Mouse (Mus musculus) kidney, adult 11 months (tissue): ENCODE measurements at regions not wholly inside any gene's neighbourhood (a gene's known extent, or its start where the extent isn't known, plus 50 kb on each side); places are given as distances from the start of the nearest gene placed in this dataset.
"Not testable (repeated sequence)": the region's sequence is repeated elsewhere in the genome, so short reads cannot be mapped to it uniquely, and the experiment has no call there.

Source experiments
- DNase-seq: peaks from one replicate; pipeline ENCODE4 v3.0.0; 2022

- no peak for DNase-seq
Observed at GRCm38 (mm10) chr16:55168433-55168832, 129.4 kb downstream of the Zpld1 start.

GRCm38 (mm10) chr16:55166181-55166848 is 131.5 kb downstream of the Zpld1 start:
- DNase-seq, result no peak

GRCm38 (mm10) chr16:55162926-55163325 is 134.9 kb downstream of the Zpld1 start:
- DNase-seq, result no peak

GRCm38 (mm10) chr16:55151726-55152125 is 146.1 kb downstream of the Zpld1 start:
- DNase-seq, result no peak

- no peak for DNase-seq
Observed at GRCm38 (mm10) chr16:55142431-55143173, 155.2 kb downstream of the Zpld1 start.

- no peak for DNase-seq
Observed at GRCm38 (mm10) chr16:55134961-55135360, 162.8 kb downstream of the Zpld1 start.

- DNase-seq, result no peak
Observed at GRCm38 (mm10) chr16:55097651-55098050, 200.1 kb downstream of the Zpld1 start.

GRCm38 (mm10) chr16:55087461-55087860 is 210.3 kb downstream of the Zpld1 start:
- DNase-seq, result no peak

GRCm38 (mm10) chr16:55076172-55076571 is 221.6 kb downstream of the Zpld1 start:
- DNase-seq, result peak; percentile 3

GRCm38 (mm10) chr16:55039777-55040176 is 258.0 kb downstream of the Zpld1 start:
- DNase-seq, result no peak

GRCm38 (mm10) chr16:55001661-55002289 is 296.0 kb downstream of the Zpld1 start:
- DNase-seq, result no peak

- no peak for DNase-seq
Observed at GRCm38 (mm10) chr16:54991595-54992240, 306.1 kb downstream of the Zpld1 start.

GRCm38 (mm10) chr16:54983759-54984218 is 314.0 kb downstream of the Zpld1 start:
- no peak for DNase-seq

GRCm38 (mm10) chr16:54970356-54970755 is 327.4 kb downstream of the Zpld1 start:
- DNase-seq, result no peak

GRCm38 (mm10) chr16:54943808-54944315 is 353.9 kb downstream of the Zpld1 start:
- DNase-seq, result no peak

GRCm38 (mm10) chr16:54928259-54928658 is 369.5 kb downstream of the Zpld1 start:
- DNase-seq, result no peak

- DNase-seq, result no peak
Observed at GRCm38 (mm10) chr16:54902911-54903310, 394.9 kb downstream of the Zpld1 start.

- no peak for DNase-seq
Observed at GRCm38 (mm10) chr16:54901461-54901860, 396.3 kb downstream of the Zpld1 start.

GRCm38 (mm10) chr16:54894661-54895060 is 403.1 kb downstream of the Zpld1 start:
- no peak for DNase-seq

GRCm38 (mm10) chr16:54857369-54857768 is 440.4 kb downstream of the Zpld1 start:
- DNase-seq, result no peak

- not testable (repeated sequence) for DNase-seq
Observed at GRCm38 (mm10) chr16:54842996-54843395, 454.8 kb downstream of the Zpld1 start.
